Mouse (Mus musculus): Measurements from ENCODE around the gene Neurl1b. TPM values are rescaled to one million over a fixed set of nuclear protein-coding genes. Genes with fewer than 3 reads are reported as not detected.

Neurl1b gene
- polyA plus RNA-seq, 1 experiment from 2014 or later, result 1.8 TPM

GRCm38 (mm10) chr17:26487917-26488316 is 73.3 kb downstream of the Neurl1b start:
- no peaks in the 10 kb centered on the region for H3K9me3 ChIP-seq
- no peak overlapping the region for H3K4me3 ChIP-seq (replicated peaks)
- WGBS, result 96% methylated on average over 4 of the region's 4 CpGs
- no peaks in the 10 kb centered on the region for H3K4me1 ChIP-seq (replicated peaks)
- H3K27me3 ChIP-seq (replicated peaks), result no peaks in the 10 kb centered on the region
- H3K9ac ChIP-seq, result no peak overlapping the region
- ATAC-seq, result no peak
- H3K27ac ChIP-seq, result no peak overlapping the region
- no peaks in the 10 kb centered on the region for H3K36me3 ChIP-seq
- no peak overlapping the region for H3K4me2 ChIP-seq (replicated peaks)

DNA sequence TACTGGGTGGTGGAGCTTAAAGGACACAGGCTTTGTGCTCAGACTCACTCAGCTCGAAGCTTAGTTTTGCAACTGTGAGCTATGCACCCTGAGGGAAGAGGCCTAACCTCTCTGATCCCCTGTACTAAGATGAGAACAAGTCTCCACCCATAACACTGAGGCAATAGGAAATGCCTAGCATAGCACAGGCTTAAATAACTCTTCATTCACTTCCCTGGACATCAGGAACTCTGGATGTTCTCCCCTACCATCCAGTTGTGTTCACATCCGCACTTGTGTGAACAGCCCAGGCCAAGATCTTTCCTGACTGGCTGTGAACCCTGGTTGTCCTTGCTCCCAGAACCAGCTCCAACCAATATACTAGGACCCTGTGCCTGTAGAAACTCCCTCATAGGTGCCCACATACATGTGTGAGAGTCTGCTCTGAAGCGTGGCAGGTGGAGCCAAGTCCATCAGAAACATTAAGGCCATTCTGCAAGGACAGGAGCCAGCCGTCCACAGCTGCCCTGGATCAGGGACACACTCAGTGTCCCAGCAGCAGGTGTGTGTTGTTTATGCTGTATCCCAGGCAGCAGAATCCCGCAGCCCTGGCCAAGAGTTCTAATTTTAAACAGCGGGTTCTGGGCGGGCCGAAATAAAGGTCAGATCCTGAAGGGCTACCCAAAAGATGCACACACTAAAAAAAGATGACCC is 74.2 kb downstream of the Neurl1b start:
- H3K4me3 ChIP-seq (replicated peaks), result no peak overlapping the region
- WGBS, result 68% methylated on average over 8 of the region's 8 CpGs
- H3K4me1 ChIP-seq (replicated peaks), result no peaks in the 10 kb centered on the region
- no peak overlapping the region for H3K4me2 ChIP-seq (replicated peaks)
- ATAC-seq, result no peak
- no peak overlapping the region for H3K27ac ChIP-seq
- no peaks in the 10 kb centered on the region for H3K36me3 ChIP-seq
- H3K9me3 ChIP-seq, result no peaks in the 10 kb centered on the region
- H3K27me3 ChIP-seq (replicated peaks), result no peaks in the 10 kb centered on the region
- H3K9ac ChIP-seq, result no peak overlapping the region

- H3K36me3 ChIP-seq, result no peaks in the 10 kb centered on the region
- no peak overlapping the region for H3K4me3 ChIP-seq (replicated peaks)
- H3K9me3 ChIP-seq, result no peaks in the 10 kb centered on the region
- H3K4me1 ChIP-seq (replicated peaks), result no peaks in the 10 kb centered on the region
- no peak for ATAC-seq
- H3K27ac ChIP-seq, result no peak overlapping the region
- whole genome bisulfite sequencing, result 89% methylated on average over 10 of the region's 10 CpGs
- H3K9ac ChIP-seq, result no peak overlapping the region
- H3K27me3 ChIP-seq (replicated peaks), result no peaks in the 10 kb centered on the region
- no peak overlapping the region for H3K4me2 ChIP-seq (replicated peaks)
Observed at GRCm38 (mm10) chr17:26490072-26490471, 75.4 kb downstream of the Neurl1b start.

DNA sequence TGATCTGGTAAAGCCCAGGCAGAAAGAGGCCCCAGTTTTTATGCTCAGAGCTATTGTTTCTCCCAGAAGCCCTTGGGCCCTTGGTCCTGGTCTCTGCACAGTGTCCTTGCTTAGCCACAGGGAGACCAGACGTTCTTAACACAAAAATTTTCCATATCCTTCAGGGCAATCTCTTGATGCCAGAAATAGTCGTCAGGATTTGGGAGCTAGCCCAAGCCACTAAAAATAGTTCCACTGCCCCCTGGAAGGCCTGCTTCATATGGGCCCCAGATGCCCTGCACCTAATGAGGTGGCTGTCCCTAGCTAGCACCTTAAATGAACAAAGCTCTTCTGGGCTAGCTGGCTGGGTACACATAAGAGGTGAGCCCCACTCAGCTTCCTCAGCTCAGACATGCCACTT is 76.3 kb downstream of the Neurl1b start:
- ATAC-seq, result no peak
- Histone ChIP-seq H3K27me3 (replicated peaks) (no peaks in the 10 kb centered on the region), H3K4me2 (replicated peaks) (no peak overlapping the region), H3K9ac (no peak overlapping the region), H3K36me3 (no peaks in the 10 kb centered on the region), H3K4me1 (replicated peaks) (no peaks in the 10 kb centered on the region), H3K9me3 (no peaks in the 10 kb centered on the region), H3K27ac (no peak overlapping the region), H3K4me3 (replicated peaks) (no peak overlapping the region)
- WGBS, result 63% methylated on average over 2 of the region's 2 CpGs

DNA sequence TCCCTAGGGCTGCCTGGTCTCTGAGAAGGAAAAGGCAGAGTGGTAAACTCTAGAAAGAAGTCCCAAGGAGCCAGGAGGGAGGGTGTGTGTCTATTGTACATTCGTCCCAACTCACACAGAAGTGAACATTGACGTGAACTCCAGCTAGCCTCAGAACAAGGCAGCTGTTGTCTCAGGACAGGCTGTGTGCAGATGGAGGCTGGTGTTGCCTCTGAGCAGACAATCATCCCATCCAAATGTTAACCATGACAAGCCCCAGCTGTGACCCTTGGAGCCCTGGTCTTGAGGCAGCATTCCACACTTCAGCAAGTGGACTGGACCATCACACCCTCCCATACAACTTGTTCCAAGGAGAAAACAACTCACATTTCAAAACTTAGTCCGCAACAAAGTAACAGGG is 77.6 kb downstream of the Neurl1b start:
- H3K9me3 ChIP-seq, result no peaks in the 10 kb centered on the region
- no peaks in the 10 kb centered on the region for H3K36me3 ChIP-seq
- no peak overlapping the region for H3K4me2 ChIP-seq (replicated peaks)
- 82% methylated on average over 3 of the region's 3 CpGs for WGBS
- no peaks in the 10 kb centered on the region for H3K4me1 ChIP-seq (replicated peaks)
- H3K27me3 ChIP-seq (replicated peaks), result no peaks in the 10 kb centered on the region
- H3K4me3 ChIP-seq (replicated peaks), result no peak overlapping the region
- H3K27ac ChIP-seq, result no peak overlapping the region
- ATAC-seq, result no peak
- H3K9ac ChIP-seq, result no peak overlapping the region

DNA sequence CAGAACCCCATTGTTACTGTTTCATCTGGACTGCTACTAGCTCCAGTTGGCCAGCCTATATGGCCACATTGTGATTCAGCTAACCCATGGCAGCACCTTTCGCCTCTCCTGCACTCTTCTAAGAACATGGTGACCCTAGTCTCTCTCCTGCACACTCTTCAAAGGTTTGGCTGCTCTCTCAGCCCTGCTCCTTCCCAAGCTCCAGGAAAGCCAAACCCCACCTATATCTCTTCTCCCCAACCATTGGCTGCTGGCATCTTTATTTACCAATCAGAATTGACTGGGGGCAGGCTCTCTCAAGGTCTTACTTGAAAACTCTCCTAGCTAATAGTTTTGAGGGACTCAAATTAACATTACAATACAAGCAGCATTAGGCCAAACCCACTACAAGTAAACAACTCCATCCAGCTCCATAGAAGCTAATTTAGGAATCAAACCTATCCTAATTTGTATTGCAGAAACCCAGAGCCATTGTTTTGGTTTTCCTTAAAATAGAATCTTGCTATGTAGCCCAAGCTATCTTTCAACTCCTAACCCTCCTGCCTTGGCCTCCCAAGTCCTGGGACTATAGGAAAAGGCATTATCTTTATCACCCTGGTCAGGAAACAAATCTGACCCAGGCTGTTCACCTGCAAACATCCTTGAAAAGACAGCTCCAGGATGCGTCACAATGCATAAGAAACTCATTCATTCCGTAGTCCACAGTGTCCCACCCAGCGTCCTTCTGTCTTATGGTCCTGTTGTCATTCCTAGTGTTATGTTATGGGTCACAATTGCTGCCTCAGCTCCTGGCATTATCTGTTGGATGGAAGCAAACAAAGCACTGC is 80.2 kb downstream of the Neurl1b start:
- no peak for ATAC-seq
- no peaks in the 10 kb centered on the region for H3K9me3 ChIP-seq
- 80% methylated on average over 4 of the region's 4 CpGs for WGBS

More for the DNA sequence above, 80.2 kb downstream of the Neurl1b start:
- no peaks in the 10 kb centered on the region for H3K36me3 ChIP-seq
- H3K4me1 ChIP-seq (replicated peaks), result no peaks in the 10 kb centered on the region
- no peak overlapping the region for H3K27ac ChIP-seq
- no peaks in the 10 kb centered on the region for H3K27me3 ChIP-seq (replicated peaks)
- H3K4me3 ChIP-seq (replicated peaks), result no peak overlapping the region
- H3K4me2 ChIP-seq (replicated peaks), result no peak overlapping the region
- no peak overlapping the region for H3K9ac ChIP-seq

Other genes with a start within 250 kb of the Neurl1b start
- 36.4 and 126 TPM in 2 replicates for gene Pdia2, start 215.7 kb upstream of the Neurl1b start, polyA plus RNA-seq (2015; fragmentation: Nextera tagmentation; extraction: Ambion mirVana)
- 11.8 and 19.3 TPM in 2 replicates for gene Rgs11, start 211.9 kb upstream of the Neurl1b start, polyA plus RNA-seq (2015; fragmentation: Nextera tagmentation; extraction: Ambion mirVana)
- 53.4 and 94.1 TPM in 2 replicates for gene Arhgdig, start 207.0 kb upstream of the Neurl1b start, polyA plus RNA-seq (2015; fragmentation: Nextera tagmentation; extraction: Ambion mirVana)
- 89.5 and 101 TPM in 2 replicates for gene Fam234a, start 170.6 kb upstream of the Neurl1b start, polyA plus RNA-seq (2015; fragmentation: Nextera tagmentation; extraction: Ambion mirVana)
- gene Luc7l, start 161.9 kb upstream of the Neurl1b start, polyA plus RNA-seq (2015; fragmentation: Nextera tagmentation; extraction: Ambion mirVana), result 82.9 and 93.8 TPM in 2 replicates
- gene Ergic1, start 146.7 kb downstream of the Neurl1b start, polyA plus RNA-seq (2015; fragmentation: Nextera tagmentation; extraction: Ambion mirVana), result 97.0 and 100 TPM in 2 replicates
- 14.3 and 15.1 TPM in 2 replicates for gene Dusp1, start 147.3 kb downstream of the Neurl1b start, polyA plus RNA-seq (2015; fragmentation: Nextera tagmentation; extraction: Ambion mirVana)
- 259 and 286 TPM in 2 replicates for gene Atp6v0e, start 248.4 kb downstream of the Neurl1b start, polyA plus RNA-seq (2015; fragmentation: Nextera tagmentation; extraction: Ambion mirVana)

Data from intestine, embryonic 15.5 days (tissue).